Mouse (Mus musculus) T-helper 2 cell (primary cell): Measurements from ENCODE around the gene Olfr142.
"Not testable (repeated sequence)": the region's sequence is repeated elsewhere in the genome, so short reads cannot be mapped to it uniquely, and the experiment has no call there.

Source experiments
- in situ Hi-C: fragments of 300-600 bp; cut with MboI, MseI; formaldehyde crosslinking; loops from one replicate; pipeline ENCODE4 v1.15.1; 2025; ENCODE audit warnings: high pct_unique_total_duplicates

Gene Olfr142

GRCm38 (mm10) chr2:90257492-90257891, at the start of gene Olfr142:
Olfr142 (minus strand) TSS chr2:90257592.
- in situ Hi-C loops, result loop anchor here (5.0 kb wide), 1 partner anchor 105 kb away; the partner anchor contains the start of gene Olfr1270

- in situ Hi-C loops, result no loop called here
These were observed 35.3 kb upstream of the Olfr142 start, which contains the start of gene Olfr1272 for GRCm38 (mm10) chr2:90292741-90293140. Olfr1272 (minus strand) TSS chr2:90292841.

- in situ Hi-C loops, result no loop called here
These were observed 13.5 kb upstream of the Olfr142 start, which contains the start of gene Olfr1271 for GRCm38 (mm10) chr2:90270932-90271331. Olfr1271 (minus strand) TSS chr2:90271032.

- in situ Hi-C loops, result not testable (repeated sequence)
These were observed 33.0 kb downstream of the Olfr142 start, which contains the start of gene Olfr1506 for GRCm38 (mm10) chr2:90224393-90224792. Olfr1506 (minus strand) TSS chr2:90224493.
